Mouse (Mus musculus): ENCODE results near the gene Fastkd2. TPM values are rescaled to one million over a fixed set of nuclear protein-coding genes. Genes with fewer than 3 reads are reported as not detected.
A peak's percentile ranks its signal among the peaks of the same experiment; 100 is the strongest.

The Fastkd2 gene
- polyA plus RNA-seq, 1 experiment from 2014 or later: 41.3 TPM

DNA sequence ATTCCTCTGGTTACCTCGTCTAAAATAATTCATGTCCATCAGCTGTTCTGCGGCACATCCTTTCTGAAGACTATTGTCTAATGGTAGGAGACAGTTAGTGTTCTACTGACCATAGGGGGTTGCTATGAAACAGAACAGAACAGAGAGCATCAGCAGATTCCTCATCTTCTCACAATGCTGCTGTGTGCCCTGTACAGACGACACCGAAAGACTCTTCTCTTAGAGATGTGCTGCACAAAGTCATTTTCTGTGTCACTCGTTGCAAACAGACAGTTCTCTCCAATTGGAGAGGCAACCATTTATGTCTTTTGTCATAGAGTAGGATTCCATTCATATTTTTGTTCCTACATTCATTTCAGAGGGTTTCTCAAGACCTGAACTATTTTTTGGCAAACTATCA, 38.8 kb downstream of the Fastkd2 start, which contains the start of gene 4933402D24Rik:
Gene 4933402D24Rik, minus strand, starts transcription at position 101 of the 400 bp plus-strand sequence.
- ATAC-seq (ENCODE audit: insufficient number of reproducible peaks, low FRiP score, low TSS enrichment, low read depth): no peak
- Histone ChIP-seq H3K9ac (no peak within 1 kb of the TSS), H3K36me3 (no peaks in the 10 kb centered on the region), H3K27ac (peak within 1 kb of the TSS; percentile 57), H3K27me3 (no peaks in the 10 kb centered on the region), H3K4me3 (no peak within 1 kb of the TSS), H3K4me2 (0 out of 2 replicates have a peak within 1 kb of the TSS, but pooled peaks have one; percentile 6), H3K9me3 (no peaks in the 10 kb centered on the region), H3K4me1 (peaks cover 12% of the 10 kb centered on the region)
- 74% methylated on average over 5 of the region's 5 CpGs for WGBS

DNA sequence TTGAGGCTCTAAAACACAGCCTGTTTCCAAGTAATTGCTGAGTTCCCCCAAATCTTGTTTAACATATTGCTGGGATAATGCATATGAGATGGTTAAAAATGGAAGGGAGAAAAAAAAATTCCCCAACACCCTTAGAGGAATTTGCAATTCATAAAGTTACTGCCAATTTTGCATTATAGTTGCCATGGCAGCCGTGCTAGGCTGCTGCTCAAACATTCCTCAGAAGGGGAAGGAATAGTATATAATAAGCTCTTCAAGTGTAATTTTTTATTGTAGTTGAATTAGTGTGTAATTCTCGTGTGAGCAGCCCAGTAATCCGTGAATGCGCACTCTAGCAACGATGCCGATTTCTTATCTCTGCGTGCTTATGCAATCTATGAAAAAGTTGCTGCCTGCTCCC, 39.9 kb downstream of the Fastkd2 start:
- WGBS: 55% methylated on average over 7 of the region's 7 CpGs
- Histone ChIP-seq H3K27me3 (no peaks in the 10 kb centered on the region), H3K4me1 (peaks cover 12% of the 10 kb centered on the region), H3K27ac (no peak overlapping the region), H3K9ac (no peak overlapping the region), H3K36me3 (no peaks in the 10 kb centered on the region), H3K4me2 (no peak overlapping the region), H3K4me3 (no peak overlapping the region), H3K9me3 (no peaks in the 10 kb centered on the region)
- no peak for ATAC-seq (ENCODE audit: insufficient number of reproducible peaks, low FRiP score, low TSS enrichment, low read depth)

DNA sequence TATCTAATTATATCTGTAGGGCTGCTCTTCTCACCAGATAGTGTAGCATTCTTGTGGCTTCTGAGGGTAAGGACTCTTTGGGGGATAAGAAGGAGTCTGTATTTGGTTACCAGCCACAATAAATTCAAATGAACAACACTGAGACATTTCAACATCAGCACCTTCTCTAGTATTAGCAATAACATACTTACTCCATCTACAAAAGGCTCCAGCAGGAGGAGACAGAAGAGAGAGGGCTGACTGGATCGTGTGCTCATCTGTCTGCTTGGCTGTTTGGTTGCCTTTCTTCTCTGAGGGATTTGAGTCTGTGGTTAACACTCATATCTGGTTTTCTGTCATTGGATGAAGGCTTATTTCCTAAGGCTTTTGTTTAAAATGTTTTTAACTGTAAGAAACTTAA, 46.0 kb downstream of the Fastkd2 start:
- H3K27ac ChIP-seq: no peak overlapping the region
- WGBS: 54% methylated on average over 1 of the region's 1 CpGs
- no peaks in the 10 kb centered on the region for H3K27me3 ChIP-seq
- no peak overlapping the region for H3K4me3 ChIP-seq
- H3K36me3 ChIP-seq: no peaks in the 10 kb centered on the region
- H3K9me3 ChIP-seq: no peaks in the 10 kb centered on the region
- no peak for ATAC-seq (ENCODE audit: insufficient number of reproducible peaks, low FRiP score, low TSS enrichment, low read depth)
- no peaks in the 10 kb centered on the region for H3K4me1 ChIP-seq
- H3K4me2 ChIP-seq: no peak overlapping the region
- H3K9ac ChIP-seq: no peak overlapping the region

DNA sequence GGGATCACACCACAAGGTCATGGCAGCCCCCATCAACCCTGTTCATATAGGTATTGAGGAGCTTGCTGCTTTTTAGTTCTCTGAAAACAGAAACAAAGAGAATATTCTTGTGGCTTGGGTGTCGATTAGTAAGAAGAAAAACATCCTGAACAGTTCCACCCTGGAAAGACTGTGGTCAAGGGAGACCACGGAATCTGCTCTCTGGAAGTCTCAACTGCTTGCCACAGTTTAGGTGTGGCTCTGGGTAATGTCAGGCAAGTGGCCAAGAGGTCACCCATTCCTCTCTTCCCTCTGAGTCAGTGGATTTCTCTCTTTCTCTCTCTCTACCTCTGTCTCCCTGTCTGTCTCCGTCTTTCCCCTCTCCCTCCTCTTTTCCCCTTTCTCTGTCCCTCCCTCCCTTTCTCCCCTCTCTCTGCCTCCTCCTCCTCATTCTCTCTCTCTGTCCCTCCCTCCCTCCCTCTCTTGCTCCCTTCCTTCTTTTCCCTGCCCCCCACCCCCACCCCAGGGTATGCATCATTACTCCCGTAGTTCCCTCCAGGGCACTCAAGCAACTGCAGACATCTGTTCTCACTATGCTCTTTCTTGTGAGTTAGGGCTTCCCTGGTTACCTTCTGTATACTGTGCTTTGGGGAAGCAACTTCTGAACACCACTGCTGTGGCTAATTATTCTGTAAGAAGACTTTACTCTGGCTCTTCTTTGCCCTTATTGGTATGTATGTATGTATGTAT, 46.7 kb downstream of the Fastkd2 start:
- no peaks in the 10 kb centered on the region for H3K36me3 ChIP-seq

GRCm38 (mm10) chr1:63794326-63794725, 63.9 kb downstream of the Fastkd2 start:
- Histone ChIP-seq H3K9me3 (no peaks in the 10 kb centered on the region), H3K4me1 (no peaks in the 10 kb centered on the region), H3K4me2 (no peak overlapping the region), H3K9ac (no peak overlapping the region), H3K4me3 (no peak overlapping the region), H3K27me3 (no peaks in the 10 kb centered on the region), H3K36me3 (no peaks in the 10 kb centered on the region), H3K27ac (no peak overlapping the region)
- ATAC-seq (ENCODE audit: insufficient number of reproducible peaks, low FRiP score, low TSS enrichment, low read depth): no peak

More for the DNA sequence above, 46.7 kb downstream of the Fastkd2 start:
- H3K4me1 ChIP-seq: no peaks in the 10 kb centered on the region
- H3K9me3 ChIP-seq: no peaks in the 10 kb centered on the region
- ATAC-seq (ENCODE audit: insufficient number of reproducible peaks, low FRiP score, low TSS enrichment, low read depth): no peak
- no peaks in the 10 kb centered on the region for H3K27me3 ChIP-seq
- no peak overlapping the region for H3K9ac ChIP-seq
- no peak overlapping the region for H3K4me3 ChIP-seq
- H3K27ac ChIP-seq: no peak overlapping the region
- no peak overlapping the region for H3K4me2 ChIP-seq
- WGBS: 33% methylated on average over 4 of the region's 4 CpGs

Other genes with a start within 250 kb of the Fastkd2 start
- not detected in 2 replicates for gene Gm39653, start 114.6 kb upstream of the Fastkd2 start, polyA plus RNA-seq (2015; fragmentation: Nextera tagmentation; extraction: Ambion mirVana)
- gene Dytn, start 43.7 kb upstream of the Fastkd2 start, polyA plus RNA-seq (2015; fragmentation: Nextera tagmentation; extraction: Ambion mirVana): not detected in 2 replicates
- not detected in 2 replicates for gene Mdh1b, start 296 bp upstream of the Fastkd2 start, polyA plus RNA-seq (2015; fragmentation: Nextera tagmentation; extraction: Ambion mirVana)
- gene 4933402D24Rik, start 38.7 kb downstream of the Fastkd2 start, polyA plus RNA-seq (2015; fragmentation: Nextera tagmentation; extraction: Ambion mirVana): 0.22 TPM in 1 of 2 replicates, not detected in the other

Data from limb, embryonic 15.5 days (tissue).